Mouse (Mus musculus) thymus, postnatal 25 days (tissue): ENCODE results near the gene Lrrc8e.
A peak's percentile ranks its signal among the peaks of the same experiment; 100 is the strongest.

Experiments
- DNase-seq: peaks from one replicate; pipeline ENCODE4 v3.0.0; 2022

The Lrrc8e gene

DNA sequence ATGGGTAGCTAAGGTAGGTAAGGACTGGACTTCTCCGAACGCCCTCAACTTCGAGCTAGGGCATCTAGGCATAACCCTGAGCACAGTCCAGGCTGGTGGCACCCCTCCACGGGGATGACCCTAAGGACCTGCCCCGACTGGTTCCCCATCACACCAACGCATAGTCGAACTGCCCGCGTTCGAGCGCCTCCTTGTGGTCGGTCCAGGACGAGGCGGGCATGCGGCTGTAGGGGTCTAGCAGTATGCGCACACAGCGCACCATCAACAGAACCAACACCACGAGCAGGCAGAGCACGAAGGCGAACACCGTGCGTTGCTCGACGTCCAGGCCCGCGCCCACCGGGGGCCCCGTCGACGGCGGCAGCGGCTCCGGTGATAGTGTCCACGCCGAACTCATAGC, 31.6 kb downstream of the Lrrc8e start:
- DNase-seq = peak; percentile 85

- no peak for DNase-seq
These were observed 32.1 kb downstream of the Lrrc8e start for GRCm38 (mm10) chr8:4258678-4259077.

GRCm38 (mm10) chr8:4259125-4259804, 32.6 kb downstream of the Lrrc8e start, which contains the start of gene Ctxn1:
TSS of gene Ctxn1 (minus strand) at chr8:4259274.
- peak; percentile 98 for DNase-seq

DNA sequence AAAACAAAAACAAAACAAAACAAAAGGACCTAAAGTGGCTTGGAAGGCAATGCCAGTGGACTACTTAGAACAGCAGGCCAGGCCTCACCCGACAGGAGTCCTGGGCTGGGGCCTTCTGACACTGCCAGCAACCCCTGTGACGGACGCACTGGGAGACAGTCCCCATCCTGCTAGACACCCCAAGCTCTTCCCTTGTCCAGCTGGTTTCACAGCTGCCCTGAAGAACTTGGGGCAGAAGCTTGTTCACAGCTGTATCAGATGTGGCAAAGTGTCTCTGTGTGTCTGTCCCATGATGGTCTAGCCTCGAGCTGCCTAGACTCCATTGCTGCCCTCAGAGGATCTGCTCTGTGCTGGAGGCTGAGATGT, 33.2 kb downstream of the Lrrc8e start:
- no peak for DNase-seq

GRCm38 (mm10) chr8:4263105-4263791, 36.6 kb downstream of the Lrrc8e start:
- no peak for DNase-seq

GRCm38 (mm10) chr8:4265160-4265914, 38.7 kb downstream of the Lrrc8e start:
- DNase-seq = no peak

DNA sequence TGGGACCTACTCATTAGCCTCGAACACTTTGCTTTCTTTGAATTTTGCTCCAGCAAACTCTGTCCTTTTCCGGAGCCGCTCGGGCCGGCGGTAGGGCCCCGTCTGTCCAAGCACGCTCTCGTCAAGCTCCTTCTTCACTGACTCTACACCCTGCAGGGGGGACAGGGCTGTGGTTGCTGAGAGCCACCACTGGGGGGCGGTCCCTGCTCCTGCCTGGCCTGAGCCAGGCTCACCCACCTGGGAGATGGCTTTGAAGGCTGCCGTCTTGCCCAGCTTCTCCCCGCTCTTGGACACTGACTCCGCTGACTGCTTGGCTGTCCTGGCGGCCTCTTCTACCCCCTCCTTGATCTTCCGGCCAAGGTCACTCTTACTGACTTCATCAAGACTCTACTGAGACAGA, 41.0 kb downstream of the Lrrc8e start:
- no peak for DNase-seq

GRCm38 (mm10) chr8:4269609-4270008, 43.0 kb downstream of the Lrrc8e start:
- no peak for DNase-seq

DNA sequence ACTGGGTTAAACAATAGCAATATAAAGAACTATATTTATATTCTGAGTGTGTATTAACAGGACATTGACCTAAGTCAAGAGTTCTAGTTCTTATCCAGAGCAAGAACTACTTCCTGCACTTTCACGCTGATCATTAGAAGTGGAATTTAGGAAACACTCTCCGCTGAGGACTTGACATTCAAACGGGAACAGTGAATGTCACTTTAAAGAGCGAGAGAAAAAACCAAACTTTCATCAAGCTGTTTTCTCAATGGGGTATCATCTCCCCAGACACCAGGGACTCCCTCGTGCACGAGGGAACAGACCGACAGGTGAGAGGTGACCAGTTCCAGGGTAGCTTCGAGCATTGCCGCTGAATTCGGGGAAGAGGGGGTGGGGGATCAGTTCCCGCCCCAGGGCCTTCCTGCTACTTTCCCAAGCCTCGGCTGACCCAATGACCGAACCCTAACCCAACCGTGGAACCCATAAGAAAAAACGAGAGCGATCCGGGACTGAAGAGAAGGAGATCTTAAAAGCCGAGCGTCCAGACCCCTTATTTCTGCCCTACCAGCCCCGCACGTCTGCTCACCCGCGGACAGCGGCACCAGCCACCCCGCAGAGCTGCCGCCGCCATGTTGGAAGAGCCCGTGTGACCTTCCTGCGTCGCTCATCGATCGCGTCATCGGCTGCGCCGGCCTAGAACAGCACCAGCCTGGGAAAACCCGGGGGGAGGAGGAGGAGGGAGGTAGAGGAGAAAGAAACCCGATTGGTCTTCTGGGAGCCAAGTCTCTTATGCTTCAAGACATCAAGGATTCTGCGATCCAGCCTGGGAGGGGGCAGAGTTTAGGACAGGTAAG, 48.9 kb downstream of the Lrrc8e start, which contains the start of gene Timm44:
Gene Timm44, minus strand, starts transcription at position 639 of the 836 bp plus-strand sequence.
- peak; percentile 93 for DNase-seq

GRCm38 (mm10) chr8:4276111-4276465, 49.5 kb downstream of the Lrrc8e start:
- no peak for DNase-seq
